Mouse (Mus musculus) megakaryocyte-erythroid progenitor cell, adult 5-6 weeks (primary cell): Measurements from ENCODE around the gene Mid1. TPM values are rescaled to one million over a fixed set of nuclear protein-coding genes. Genes with fewer than 3 reads are reported as not detected.
A peak's percentile ranks its signal among the peaks of the same experiment; 100 is the strongest.

Experiments used
- ATAC-seq: replicated peaks from 2 replicates; pipeline ENCODE4 v1.8.0; 2016; ENCODE audit warnings: mild to moderate bottlenecking, inconsistent platforms; ENCODE audit not compliant: severe bottlenecking, poor library complexity, low FRiP score, low TSS enrichment
- total RNA-seq, 2 experiments: library from RNA; stranded (forward) in 1 of 2; stranded (reverse) in 1 of 2; fragments of 200-1000, 215-1000 nt in 1 of 2; fragments of >200 nt in 1 of 2; fragmentation: Nextera tagmentation in 1 of 2; gene quantifications; 2 replicates each; pipeline ENCODE4 v1.2.3; 2014 to 2017

Gene Mid1
- total RNA-seq, 2 experiments from 2014 or later = 29.5 to 112 TPM

DNA sequence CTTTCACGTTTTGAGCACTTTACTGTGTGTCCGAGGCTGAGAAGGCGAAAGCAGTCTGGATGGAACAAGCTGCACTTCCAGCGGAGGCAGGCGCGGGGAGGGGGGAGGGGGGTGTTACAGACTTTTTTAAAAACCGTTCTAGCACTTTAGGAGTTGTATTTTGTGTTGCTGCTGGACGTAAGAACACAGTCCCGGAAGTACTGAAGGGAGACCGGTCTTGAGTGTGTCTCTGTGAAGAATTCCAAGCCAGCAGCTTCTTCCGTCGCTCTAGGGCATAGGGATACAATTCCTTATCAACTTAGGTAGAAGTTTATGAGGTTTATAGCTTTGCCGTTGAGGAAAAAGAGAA lies 195.3 kb downstream of the Mid1 start:
- 0 out of 2 replicates have a peak, but pooled peaks have one; percentile 52 for ATAC-seq

DNA sequence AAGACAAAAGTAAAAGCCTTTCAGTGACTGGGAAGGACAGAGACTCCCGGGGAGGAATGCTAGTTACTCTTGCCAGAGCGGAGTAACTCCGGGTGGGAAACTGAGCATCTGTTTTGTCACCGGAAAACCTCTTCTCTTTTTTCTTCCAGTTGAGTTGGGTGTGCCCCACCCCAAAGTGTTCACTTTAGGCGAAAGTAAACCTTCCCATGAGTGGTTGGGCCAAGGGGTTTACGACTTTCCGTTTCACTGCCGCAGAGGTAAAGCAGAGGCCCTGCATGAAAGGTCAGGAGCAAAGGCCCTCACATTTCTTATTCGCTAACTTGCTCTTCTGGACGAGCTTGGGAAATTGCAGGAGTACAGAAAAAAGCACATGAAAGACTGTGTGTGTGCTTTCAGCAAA lies 195.8 kb downstream of the Mid1 start:
- no peak; the same call in 1 of the 2 replicates for ATAC-seq

DNA sequence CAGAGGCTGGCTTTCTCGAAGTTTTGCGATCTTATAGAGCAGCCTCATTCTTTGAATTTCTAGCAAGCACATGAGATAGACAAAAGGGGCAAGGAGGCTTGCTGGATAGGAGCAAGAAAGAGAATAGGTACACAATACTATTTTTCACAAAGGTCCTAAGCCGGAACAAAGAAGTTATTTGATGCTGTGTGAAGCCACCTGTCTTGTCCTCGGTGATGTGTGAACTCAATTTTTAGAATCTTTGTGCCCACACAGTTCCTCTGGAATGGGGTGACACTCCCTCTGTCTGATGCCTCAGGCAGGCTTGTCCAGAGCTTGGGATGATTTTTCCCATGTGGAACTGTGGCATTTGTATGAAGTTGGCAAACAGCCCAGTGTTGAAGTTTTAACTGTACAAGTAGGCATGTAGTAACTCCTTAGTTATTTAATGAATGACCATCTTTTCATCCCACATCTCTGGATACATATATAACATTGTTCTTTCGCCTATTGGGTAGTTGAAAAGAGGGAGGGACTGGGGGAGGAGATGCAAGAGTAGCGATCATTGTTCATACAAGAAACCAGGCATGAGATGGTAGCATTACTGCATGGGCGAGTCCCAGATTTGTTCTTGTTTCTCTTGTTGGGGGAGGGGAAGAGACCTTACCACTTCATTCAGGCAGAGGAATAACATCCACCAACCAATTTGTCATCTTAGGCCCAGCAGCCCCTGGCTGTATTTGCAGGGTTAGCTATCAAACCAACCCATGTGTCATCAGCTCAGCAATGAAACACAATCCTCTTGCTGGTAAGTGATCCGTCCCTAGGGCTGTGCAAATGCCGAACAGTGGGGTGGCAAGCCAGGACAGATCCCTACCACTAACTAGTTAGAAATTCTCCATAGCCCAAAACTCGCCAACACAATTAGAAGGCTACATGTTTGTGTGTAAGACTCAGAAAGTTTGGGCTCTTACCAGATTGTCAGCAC lies 196.5 kb downstream of the Mid1 start:
- no peak for ATAC-seq

DNA sequence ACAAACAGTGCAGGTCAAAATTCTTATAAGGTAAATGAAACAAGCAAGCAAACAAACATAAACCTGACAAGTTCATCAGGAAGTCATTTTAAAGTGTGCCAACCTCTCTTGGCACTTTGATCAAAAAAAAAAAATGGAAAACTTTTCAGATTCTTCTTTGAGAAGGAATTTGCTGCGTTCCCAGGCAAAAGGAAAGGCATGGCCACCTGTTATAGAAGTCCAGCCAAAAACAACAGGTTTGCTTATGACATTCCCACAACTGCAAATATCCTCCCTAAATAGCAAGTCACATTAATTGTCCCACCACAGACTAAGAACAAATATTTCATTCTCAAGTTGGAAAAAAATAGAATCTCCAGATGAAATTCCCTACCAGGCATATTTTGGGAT lies 197.2 kb downstream of the Mid1 start:
- ATAC-seq = no peak

DNA sequence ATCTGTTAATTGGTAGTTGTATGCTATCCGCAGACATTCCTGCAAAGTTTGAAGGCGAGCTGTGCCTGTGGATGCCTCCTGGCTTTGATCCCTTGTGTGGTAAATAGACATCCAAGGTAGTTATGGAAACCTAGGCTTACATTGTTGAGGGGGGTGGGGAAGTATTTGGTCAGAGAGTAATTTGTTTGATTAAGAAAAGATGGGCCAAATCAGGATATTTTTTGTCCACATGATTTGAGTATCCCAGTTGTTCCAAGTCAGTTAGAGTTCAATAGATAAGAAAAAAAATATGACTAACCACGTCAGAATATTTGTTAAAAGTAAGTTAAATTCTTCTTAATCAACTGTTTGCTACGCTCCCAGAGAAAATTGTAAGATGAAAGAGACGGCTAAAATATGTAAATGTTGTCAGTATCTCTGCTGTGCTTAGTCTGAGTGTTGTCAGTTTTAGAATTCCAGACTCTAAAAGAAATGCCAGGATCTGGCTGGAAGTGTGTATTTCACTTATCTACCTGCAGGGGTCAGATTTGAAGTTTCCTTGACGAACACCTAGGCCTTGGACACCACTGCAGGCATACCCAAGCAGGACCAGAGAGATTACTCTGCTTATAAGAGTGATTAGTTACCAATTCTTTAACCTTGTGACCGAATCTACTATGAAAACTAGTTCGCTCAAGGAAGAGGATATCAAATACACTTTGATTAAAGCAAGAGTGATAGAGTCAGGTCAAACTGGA lies 198.7 kb downstream of the Mid1 start:
- ATAC-seq = no peak

DNA sequence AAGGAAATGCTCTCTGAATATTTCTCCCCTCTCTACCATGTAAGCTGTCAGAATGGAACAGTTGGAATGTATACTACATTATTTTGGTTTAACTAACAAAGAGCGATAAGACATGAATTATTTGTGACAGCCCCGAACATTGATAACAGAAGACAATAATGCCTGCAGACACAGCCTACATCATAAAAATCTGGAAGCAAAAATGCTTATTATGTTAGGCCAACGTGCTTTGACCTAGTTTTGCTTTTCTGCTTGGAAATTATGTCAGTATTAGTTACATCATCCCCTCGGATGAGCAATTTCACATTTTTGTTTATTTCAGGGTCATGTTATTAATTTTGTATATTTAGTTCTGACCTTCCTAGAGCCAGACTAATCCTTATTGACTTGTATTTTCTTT lies 205.5 kb downstream of the Mid1 start:
- no peak for ATAC-seq

DNA sequence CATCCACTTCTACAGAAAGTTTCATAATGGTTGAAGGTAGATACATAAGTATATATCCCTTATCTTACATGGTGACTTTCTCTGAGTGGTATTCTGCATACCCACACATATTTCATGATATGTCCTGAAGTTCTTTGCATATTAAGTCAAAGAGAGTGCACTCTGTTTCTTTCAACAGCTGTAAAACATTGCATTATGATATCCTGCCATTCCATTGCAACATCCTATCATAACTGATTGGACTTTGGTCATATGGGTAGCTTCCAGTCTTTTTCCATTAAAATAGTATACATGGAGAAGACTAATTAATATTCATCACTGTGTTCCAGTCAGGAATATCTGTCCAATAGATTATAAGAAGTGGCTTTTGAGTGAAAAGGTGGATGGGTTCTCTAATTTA lies 207.1 kb downstream of the Mid1 start:
- ATAC-seq = no peak

DNA sequence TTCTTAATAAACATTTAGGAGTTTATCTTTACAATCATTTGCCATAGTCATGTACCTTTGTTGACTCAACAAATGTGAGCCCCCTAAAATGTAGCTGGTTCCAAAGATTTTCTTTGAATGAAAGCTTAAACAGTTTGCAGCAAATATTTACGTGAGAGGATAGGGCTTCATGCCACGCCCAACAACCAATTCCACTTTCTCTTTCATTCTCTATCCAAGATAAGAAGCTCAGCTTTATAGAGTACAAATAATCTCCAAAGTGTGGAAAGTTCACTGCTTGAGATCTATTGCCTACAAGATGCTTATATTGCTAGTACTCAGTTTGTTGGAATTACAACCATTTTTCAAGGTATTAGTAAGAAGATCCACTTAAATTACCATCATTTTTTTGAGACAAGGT lies 207.6 kb downstream of the Mid1 start:
- no peak for ATAC-seq

DNA sequence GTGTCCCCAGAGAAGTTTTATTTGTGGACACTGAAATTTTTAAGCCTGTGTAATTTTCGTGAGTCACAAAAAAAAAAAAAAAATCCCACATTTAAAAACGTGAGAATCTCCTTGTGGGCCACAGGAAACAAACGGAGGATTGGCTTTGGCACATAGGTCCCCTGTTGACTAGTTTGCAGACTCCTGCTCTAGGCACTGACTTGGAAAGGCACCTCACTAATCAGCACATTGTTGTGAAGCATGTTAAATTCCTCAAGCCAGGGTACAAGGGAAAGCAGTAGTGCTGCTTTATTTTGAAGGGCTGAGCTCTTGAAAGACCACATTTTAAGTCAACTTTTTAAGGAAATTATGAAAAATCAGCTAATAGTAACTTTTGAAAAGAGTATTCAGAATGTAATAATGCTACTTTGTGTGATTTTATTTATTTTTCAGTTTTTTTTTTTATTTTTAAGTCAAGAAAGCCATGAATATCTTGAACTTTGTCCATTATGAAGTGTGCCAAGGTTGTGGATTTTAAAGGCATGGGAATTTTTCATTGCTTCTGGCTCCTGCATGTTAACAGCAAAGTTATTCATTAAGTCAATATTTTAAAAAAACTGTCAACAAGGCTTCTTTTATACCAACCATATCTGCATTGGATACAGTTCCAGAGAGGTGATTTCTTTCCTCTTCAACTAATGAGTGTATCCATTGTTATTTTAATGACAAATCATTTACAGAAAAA lies 214.4 kb downstream of the Mid1 start:
- ATAC-seq = no peak

DNA sequence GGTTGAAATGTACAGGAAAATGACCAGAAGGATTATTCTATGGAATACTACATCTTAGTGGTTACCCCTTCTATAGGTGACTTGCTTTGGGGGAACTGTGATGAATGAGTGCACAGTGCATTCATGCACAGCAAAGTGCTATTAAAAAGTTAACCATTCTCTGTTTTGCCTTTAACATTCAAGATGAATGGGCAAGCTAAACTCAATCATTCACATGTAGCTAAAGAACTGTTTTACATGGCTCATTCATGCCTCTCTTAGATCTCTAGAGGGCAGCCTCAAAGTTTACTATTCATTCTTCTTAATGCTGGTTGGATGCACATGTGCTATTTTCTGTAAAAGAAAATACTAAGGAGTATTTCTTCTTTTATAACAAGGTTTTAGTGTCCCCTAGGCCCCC lies 217.9 kb downstream of the Mid1 start:
- ATAC-seq = no peak

DNA sequence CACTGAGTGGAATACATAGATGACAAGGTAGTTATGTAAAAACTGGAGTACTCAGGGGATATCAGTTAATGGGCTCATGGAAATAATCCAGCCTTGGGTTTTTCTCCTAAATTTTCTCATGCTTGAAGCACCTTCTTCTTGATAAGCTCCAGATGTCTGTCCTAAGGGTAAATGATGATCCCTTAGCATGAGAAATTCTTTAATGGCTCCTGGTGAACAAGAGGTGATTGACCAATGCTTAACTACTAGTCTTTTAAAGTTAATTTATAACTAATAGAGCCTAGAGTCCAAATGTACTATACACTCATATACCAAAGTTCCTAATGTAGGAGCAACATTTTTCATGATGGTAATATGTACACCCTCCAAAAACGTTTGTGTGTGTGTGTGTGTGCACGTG lies 218.7 kb downstream of the Mid1 start:
- no peak for ATAC-seq

DNA sequence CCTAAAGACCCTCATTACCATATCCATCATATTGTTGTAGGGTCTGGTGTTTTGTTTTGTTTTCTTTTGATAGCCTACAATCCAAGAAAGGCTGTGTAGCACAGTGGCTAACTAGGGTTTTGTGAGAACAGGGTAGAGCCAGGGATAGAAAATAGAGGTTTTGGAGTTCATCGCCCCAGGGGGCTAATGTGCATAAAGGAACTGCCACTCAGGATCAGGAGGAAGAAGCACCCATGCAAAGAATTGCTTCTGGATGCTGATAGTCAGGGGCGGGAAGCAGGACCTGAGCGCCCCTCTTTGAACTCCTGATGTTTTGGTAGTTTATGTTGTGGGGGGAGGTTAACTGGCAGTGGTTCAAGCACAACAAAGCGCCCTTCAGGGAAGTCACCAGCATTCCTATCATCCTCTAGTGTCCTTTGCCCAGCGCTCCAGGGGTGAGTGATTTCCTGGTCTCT lies 221.1 kb downstream of the Mid1 start:
- no peak for ATAC-seq

DNA sequence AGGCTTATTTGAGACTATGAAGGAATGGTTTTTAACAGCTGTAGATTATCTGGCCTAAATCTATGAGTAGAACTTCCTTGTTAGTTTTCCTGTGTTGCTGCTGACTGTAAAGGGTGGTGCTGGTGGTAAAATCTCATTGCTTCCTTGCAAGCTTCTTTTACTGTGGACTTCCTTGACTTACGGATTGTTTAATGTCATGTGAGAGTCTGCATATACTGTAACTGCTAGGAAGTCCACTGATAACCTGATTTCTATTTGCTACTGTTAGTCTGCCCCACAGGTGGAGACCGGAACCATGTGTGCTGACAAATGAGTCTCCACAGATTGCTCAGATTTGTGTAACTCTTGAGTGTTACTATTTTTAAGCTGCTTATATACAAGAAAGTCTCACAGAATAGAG lies 224.9 kb downstream of the Mid1 start:
- no peak for ATAC-seq

DNA sequence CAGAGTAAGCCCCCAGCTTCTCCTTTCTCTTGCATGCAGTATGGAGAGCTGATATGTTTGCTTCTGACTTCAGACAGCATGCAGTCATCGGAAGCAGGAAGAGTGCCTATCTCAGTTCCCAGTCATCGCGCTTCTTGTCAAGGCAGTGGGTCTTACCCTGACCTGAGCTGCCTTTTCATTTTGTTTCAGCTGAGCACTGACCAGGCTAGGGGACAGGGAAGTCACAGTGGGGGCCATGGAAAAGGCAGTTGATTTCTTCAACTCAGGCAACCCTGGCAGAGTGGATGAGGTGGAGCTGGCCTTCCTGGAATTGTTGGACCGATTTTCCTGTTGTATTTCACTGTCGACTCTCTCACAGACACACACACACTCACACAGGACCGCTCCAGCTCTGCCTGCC lies 230.7 kb downstream of the Mid1 start:
- no peak for ATAC-seq

DNA sequence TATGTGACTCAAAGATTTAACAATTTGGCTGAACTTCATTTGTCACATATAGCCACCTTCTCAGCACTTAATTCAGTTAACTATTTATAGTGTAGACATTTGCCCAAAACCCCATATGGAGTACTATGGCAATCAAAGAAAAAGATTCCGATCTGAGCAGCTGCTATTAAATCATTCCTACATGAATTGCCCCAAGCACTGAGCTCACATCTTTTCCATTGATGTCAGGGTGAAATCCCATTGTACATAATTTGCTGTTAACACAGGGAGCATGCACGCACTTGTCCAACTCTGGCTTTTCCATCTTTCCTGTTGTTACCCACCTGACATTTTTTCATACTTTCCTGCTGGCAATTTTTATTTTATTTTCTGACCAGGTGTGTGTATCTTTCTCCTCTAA lies 237.5 kb downstream of the Mid1 start:
- ATAC-seq = no peak

DNA sequence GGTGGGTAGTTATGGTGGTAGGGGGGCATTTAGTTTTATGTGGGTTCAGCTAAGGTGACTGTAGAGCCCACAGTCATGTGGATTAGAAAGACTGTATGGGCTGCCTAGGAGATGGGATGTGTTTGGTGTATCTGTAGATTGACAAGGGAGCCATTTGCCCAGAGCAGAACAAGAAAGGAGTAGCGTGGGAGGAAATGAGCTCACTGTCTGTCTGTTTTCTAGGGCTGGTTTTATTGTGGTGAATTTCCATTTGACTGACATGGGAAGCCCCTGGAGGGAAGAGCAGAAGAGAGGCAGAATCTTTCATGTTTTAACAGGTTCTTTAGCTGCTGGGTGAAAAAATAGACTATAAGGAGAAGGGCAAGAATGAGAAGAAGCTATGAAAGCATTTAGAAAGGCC lies 238.4 kb downstream of the Mid1 start:
- ATAC-seq = no peak

DNA sequence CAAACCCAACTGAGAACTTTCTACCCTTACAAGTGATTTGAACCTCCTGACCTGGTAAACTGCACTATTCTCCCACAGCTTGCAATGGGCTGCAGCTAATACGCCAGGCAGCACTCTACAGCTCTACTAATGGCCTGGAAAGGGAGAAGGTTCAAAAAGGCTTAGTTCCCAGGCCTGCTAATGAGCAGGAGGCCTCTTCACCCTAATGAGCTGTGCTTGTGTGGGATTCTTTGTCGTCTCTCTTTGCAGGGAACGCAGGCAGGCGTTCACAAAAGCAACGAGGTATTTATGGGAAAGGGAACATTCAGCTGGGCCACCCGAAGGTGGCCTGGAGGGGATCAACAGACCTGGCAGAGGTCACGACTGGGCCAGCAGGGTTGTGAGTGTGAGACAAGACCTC lies 240.6 kb downstream of the Mid1 start:
- no peak for ATAC-seq

DNA sequence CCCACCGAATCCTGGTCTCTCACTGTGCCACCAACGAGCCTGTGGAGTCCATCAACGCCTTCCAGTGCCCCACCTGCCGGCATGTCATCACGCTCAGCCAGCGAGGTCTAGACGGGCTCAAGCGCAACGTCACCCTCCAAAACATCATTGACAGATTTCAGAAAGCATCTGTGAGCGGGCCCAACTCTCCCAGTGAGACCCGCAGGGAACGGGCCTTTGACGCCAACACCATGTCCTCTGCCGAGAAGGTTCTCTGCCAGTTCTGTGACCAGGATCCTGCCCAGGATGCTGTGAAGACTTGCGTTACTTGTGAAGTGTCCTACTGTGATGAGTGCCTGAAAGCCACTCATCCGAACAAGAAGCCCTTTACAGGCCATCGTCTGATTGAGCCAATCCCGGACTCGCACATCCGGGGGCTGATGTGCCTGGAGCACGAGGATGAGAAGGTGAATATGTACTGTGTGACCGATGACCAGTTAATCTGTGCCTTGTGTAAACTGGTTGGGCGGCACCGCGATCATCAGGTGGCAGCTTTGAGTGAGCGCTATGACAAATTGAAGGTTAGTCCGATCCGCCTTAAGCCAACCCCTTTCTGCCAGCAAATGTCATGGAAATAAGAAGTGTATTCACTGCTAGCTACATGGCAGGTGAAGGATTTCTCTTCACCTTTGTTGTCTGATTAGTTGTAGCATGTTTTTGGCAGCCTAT lies 242.3 kb downstream of the Mid1 start:
- no peak for ATAC-seq

DNA sequence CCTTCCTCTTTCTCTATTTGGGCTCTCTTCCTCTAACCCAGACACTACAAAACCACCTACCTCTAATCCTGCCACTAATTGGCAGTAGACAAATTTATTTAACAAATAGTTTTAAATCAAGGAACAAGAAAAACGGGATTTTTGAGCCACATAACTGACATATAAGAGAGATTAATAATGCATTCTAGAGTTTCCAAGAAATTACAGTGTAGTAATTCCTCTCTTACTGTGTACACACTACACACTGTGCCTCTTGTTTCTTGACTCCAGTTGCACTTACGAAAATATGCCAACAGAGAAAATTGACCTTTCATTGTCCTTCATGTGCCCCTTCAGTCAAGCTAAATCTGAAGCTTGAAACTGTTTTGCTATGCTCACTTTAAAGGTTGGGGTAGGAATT lies 245.9 kb downstream of the Mid1 start:
- ATAC-seq = no peak

DNA sequence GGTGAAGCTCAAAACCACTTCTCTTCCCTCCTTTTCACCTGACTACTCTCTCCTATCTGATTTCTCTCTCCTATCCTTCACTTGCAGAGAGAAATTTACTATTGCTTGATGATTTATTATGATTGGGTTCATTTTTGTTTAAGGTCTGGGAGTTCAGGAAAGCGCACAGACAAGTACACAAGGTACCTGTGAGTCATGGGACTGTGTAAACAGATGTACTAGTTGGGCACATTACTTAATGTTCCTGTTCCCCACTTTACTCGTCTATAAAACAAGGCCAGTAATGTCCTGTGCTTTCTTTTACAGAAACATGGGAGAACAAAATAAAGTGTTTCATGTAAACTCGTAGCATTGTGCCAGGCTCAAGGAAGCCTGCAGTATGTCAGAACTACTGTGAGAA lies 248.2 kb downstream of the Mid1 start:
- no peak for ATAC-seq
